Mouse (Mus musculus) stomach, postnatal 0 days (tissue): ENCODE results near the gene Ate1.

Experiments used
- CTCF ChIP-seq: IDR thresholded peaks from 2 replicates; pipeline ENCODE4 v1.5.1; 2016; ENCODE audit warnings: antibody characterized with exemption, low read depth, mild to moderate bottlenecking, moderate library complexity
- EP300 ChIP-seq: optimal IDR thresholded peaks from 2 replicates; pipeline ENCODE3; 2016; ENCODE audit warnings: antibody characterized with exemption

- TF ChIP-seq EP300, result no peak
- TF ChIP-seq CTCF, result no peak
Measured at GRCm38 (mm10) chr7:130386308-130386707, 133.9 kb downstream of the Ate1 start.
